Mouse (Mus musculus) neural tube, embryonic 13.5 days (tissue): ENCODE measurements around the gene Ppm1l. TPM values are rescaled to one million over a fixed set of nuclear protein-coding genes. Genes with fewer than 3 reads are reported as not detected.

Experiments
- ATAC-seq: fragments of 200-750 bp; cut with Nextera tagmentation; 2 replicates; pipeline ENCODE4 v1.8.0; 2017; ENCODE audit warnings: low read depth, mild to moderate bottlenecking, moderate TSS enrichment, moderate library complexity
- H3K27ac ChIP-seq: fragments of 300-500 bp; sonication (generic); replicated peaks from 2 replicates; pipeline ENCODE4 v1.5.1; 2015; ENCODE audit warnings: moderate library complexity, mild to moderate bottlenecking, inconsistent platforms
- H3K27me3 ChIP-seq: fragments of 300-500 bp; sonication (generic); 2 replicates; pipeline ENCODE4 v1.6.1; 2015; ENCODE audit warnings: mild to moderate bottlenecking, inconsistent platforms
- H3K36me3 ChIP-seq: fragments of 300-500 bp; sonication (generic); 2 replicates; pipeline ENCODE4 v1.6.1; 2015; ENCODE audit warnings: mild to moderate bottlenecking, inconsistent platforms
- H3K4me1 ChIP-seq: fragments of 300-500 bp; sonication (generic); replicated peaks from 2 replicates; pipeline ENCODE4 v1.6.1; 2015; ENCODE audit warnings: inconsistent platforms
- H3K4me2 ChIP-seq: fragments of 300-500 bp; sonication (generic); 2 replicates; pipeline ENCODE4 v1.6.1; 2015; ENCODE audit warnings: inconsistent platforms, mild to moderate bottlenecking, moderate library complexity
- H3K4me3 ChIP-seq: fragments of 300-500 bp; sonication (generic); 2 replicates; pipeline ENCODE4 v1.5.1; 2015; ENCODE audit warnings: mild to moderate bottlenecking, inconsistent platforms
- H3K9ac ChIP-seq: fragments of 300-500 bp; sonication (generic); 2 replicates; pipeline ENCODE4 v1.6.1; 2015; ENCODE audit warnings: moderate library complexity, mild to moderate bottlenecking, inconsistent platforms
- H3K9me3 ChIP-seq: fragments of 300-500 bp; sonication (generic); 2 replicates; pipeline ENCODE4 v1.6.1; 2016; ENCODE audit warnings: inconsistent platforms
- WGBS: fragments of 180-500 bp; shearing (Covaris S2); methylation state at CpG from one replicate; pipeline ENCODE4 v1.1.7; 2015; 5-methylcytosine and 5-hydroxymethylcytosine counted together
- polyA plus RNA-seq: library from polyadenylated mRNA; unstranded; fragments of >200 nt; fragmentation: Nextera tagmentation; extraction: Ambion mirVana; gene quantifications from 2 replicates; pipeline ENCODE4 v1.2.1, GENCODE M21; 2015

The Ppm1l gene
- polyA plus RNA-seq, result 22.1 and 24.9 TPM in 2 replicates

DNA sequence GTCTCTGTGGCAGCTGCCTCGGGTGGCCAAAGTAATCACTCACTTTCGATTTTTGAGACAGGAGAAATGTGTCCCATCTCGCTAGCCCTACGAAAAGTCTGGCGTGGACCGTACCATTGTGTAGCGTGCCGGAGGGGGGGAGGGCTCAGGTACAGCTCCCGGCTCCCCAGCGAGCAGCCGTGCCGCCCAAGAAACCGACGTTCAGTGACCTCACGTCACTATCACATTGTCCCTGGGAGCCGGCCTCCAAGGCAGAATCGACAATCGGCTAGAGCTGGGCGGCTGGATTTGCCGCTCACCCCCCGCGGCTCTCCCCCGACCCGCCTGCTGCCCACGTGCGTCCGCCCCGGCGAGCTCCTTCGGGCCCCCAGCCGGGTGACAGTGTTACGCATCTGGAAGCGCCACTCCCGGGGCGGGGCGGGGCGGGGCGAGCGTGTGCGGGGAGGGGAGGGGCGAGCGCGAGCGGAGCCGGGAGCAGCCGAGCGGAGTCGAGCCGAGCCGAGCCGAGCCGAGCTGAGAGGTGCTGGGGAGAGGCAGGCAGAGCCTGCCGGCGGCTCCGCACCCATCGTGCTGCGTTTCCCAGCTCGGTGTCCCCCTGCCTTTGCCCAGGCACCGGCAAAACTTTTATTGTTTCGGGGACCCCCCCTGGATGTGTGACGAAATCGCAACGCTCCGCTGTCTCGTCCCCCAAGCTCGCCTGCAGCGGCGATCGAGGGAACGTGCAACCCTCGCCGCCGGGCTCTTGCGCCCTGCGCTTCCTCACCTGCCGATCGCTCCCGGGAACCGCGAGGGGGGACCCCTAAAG is at the start of gene Ppm1l:
Gene Ppm1l (plus strand): TSS at position 471 of the 805 bp plus-strand sequence.
- Histone ChIP-seq H3K4me1 (peaks cover 41% of the 10 kb centered on the region), H3K4me3 (peak within 1 kb of the TSS; percentile 87), H3K9ac (peak within 1 kb of the TSS; percentile 92), H3K27ac (peak within 1 kb of the TSS; percentile 94), H3K27me3 (no peaks in the 10 kb centered on the region), H3K4me2 (peak within 1 kb of the TSS; percentile 100), H3K36me3 (no peaks in the 10 kb centered on the region), H3K9me3 (no peaks in the 10 kb centered on the region)
- peak; percentile 98 for ATAC-seq
- WGBS, result under 1% methylated on average over 68 of the region's 80 CpGs

- Histone ChIP-seq H3K4me3 (no peak overlapping the region), H3K9me3 (no peaks in the 10 kb centered on the region), H3K9ac (no peak overlapping the region), H3K27me3 (no peaks in the 10 kb centered on the region; the same call in 1 of the 2 replicates), H3K4me2 (no peak overlapping the region), H3K27ac (no peak overlapping the region), H3K36me3 (no peaks in the 10 kb centered on the region), H3K4me1 (peaks cover 8% of the 10 kb centered on the region)
- WGBS, result 80% methylated on average over 7 of the region's 7 CpGs
- ATAC-seq, result no peak
Measured at GRCm38 (mm10) chr3:69271812-69272211, 44.8 kb upstream of the Ppm1l start.

GRCm38 (mm10) chr3:69274018-69274663 is 42.5 kb upstream of the Ppm1l start:
- Histone ChIP-seq H3K36me3 (no peaks in the 10 kb centered on the region), H3K9me3 (no peaks in the 10 kb centered on the region; the same call in 1 of the 2 replicates), H3K4me2 (no peak overlapping the region), H3K9ac (no peak overlapping the region), H3K4me1 (peaks cover 8% of the 10 kb centered on the region), H3K27me3 (no peaks in the 10 kb centered on the region; the same call in 1 of the 2 replicates), H3K27ac (no peak overlapping the region), H3K4me3 (no peak overlapping the region)
- WGBS, result 87% methylated on average over 16 of the region's 16 CpGs
- peak; percentile 50; the same call in 1 of the 2 replicates for ATAC-seq

DNA sequence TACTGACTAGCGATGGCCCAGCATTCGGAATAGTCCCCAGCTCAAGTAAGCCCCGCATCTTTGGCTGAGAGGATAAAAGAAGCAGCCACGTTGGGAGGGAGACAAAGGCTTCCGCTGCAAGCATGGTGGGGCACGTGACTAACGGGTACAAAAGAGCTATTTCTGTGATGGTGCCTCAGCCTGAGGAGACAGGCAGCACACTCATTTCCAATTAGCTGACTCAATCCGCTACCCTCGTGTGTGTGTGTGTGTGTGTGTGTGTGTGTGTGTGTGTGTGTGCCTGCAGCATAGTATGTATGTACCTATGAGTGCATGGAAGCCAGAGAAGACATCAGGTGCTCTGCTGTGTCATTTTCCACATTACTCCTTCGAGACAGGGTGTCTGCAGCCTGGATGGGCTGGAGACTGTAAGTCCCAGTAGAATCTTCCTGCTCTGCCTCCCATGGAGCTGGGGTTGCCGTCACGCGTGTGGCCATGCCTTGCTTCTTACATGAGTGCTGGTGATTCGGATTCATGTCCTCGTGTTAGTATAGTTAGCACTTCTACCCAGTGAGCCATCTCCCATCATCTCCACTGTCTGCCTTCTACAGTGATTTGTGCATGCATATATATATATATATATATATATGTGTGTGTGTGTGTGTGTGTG is 41.9 kb upstream of the Ppm1l start:
- no peak overlapping the region for H3K9ac ChIP-seq

DNA sequence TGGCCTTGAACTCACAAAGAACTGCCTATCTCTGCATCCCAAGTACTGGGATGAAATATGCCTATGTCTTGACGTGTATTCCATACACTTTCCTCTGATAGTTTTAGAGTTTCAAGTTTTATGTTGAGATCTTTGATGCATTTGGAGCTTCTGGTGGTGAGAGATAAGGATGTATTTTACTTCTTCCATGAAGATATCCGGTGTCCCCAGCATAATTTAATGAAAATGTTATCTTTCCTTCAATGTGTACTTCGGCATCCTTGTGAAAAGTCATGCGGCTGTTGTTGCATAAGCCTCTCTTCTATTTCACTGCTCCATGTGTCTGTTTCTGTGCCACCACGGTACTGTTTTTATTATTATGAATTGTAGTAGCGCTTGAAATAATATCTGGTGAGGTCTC is 38.0 kb upstream of the Ppm1l start:
- H3K4me2 ChIP-seq, result no peak overlapping the region
- H3K27me3 ChIP-seq, result no peaks in the 10 kb centered on the region; the same call in 1 of the 2 replicates
- ATAC-seq, result no peak
- no peak overlapping the region for H3K4me3 ChIP-seq
- WGBS, result 94% methylated on average over 6 of the region's 6 CpGs
- H3K9ac ChIP-seq, result no peak overlapping the region
- H3K36me3 ChIP-seq, result no peaks in the 10 kb centered on the region
- H3K9me3 ChIP-seq, result no peaks in the 10 kb centered on the region; the same call in 1 of the 2 replicates
- H3K4me1 ChIP-seq, result peaks cover 14% of the 10 kb centered on the region
- H3K27ac ChIP-seq, result no peak overlapping the region

More for the DNA sequence above, 41.9 kb upstream of the Ppm1l start:
- WGBS, result 51% methylated on average over 15 of the region's 15 CpGs
- Histone ChIP-seq H3K4me2 (no peak overlapping the region), H3K4me3 (no peak overlapping the region), H3K36me3 (no peaks in the 10 kb centered on the region), H3K9me3 (no peaks in the 10 kb centered on the region; the same call in 1 of the 2 replicates), H3K27ac (no peak overlapping the region), H3K27me3 (no peaks in the 10 kb centered on the region; the same call in 1 of the 2 replicates), H3K4me1 (peaks cover 8% of the 10 kb centered on the region)
- ATAC-seq, result peak; percentile 74

GRCm38 (mm10) chr3:69282406-69282805 is 34.3 kb upstream of the Ppm1l start:
- Histone ChIP-seq H3K9me3 (no peaks in the 10 kb centered on the region; the same call in 1 of the 2 replicates), H3K4me3 (no peak overlapping the region), H3K9ac (no peak overlapping the region), H3K36me3 (no peaks in the 10 kb centered on the region), H3K4me2 (no peak overlapping the region), H3K27ac (no peak overlapping the region), H3K27me3 (no peaks in the 10 kb centered on the region), H3K4me1 (peaks cover 9% of the 10 kb centered on the region)
- 78% methylated on average over 9 of the region's 9 CpGs for WGBS
- no peak for ATAC-seq

DNA sequence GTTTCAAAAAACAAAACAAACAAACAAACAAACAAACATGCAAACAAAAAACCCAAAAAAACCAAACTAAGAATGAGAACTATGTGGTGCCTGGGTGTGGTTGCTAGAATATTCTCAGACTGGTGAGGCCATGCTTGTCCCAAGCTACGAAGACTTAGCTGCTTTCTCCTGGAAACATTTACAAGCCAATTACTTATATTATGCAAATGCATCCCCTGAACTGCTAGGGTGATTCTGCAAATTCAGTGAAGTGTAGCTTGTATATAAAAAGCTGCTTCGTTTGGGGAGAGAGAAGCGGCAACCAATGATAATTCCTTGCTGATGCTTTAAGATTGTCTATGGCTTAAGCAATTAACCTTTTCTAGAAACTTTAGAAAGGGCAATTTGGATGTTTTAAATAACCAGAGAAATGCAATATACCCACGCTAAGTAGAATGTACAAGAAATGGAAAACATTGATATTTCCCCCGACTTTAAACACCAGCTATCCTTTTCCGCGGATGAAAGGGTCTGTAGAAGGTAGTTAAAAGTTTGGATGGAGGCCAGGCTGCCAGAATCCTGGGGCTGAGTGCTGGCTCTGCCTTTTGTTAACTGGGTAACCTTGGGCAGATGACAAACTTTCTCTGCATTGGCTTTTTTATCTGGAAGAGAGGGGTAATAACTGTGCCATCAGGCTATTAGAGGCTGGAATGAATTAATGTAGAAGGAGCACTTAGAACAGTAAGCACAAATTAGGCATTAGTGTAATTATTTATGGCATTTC is 33.4 kb upstream of the Ppm1l start:
- peak; percentile 63 for ATAC-seq
- H3K36me3 ChIP-seq, result no peaks in the 10 kb centered on the region
- H3K4me3 ChIP-seq, result no peak overlapping the region
- H3K9me3 ChIP-seq, result no peaks in the 10 kb centered on the region
- H3K27me3 ChIP-seq, result no peaks in the 10 kb centered on the region
- H3K4me1 ChIP-seq, result peaks cover 9% of the 10 kb centered on the region
- H3K9ac ChIP-seq, result no peak overlapping the region
- H3K4me2 ChIP-seq, result no peak overlapping the region
- no peak overlapping the region for H3K27ac ChIP-seq
- 49% methylated on average over 7 of the region's 7 CpGs for WGBS

- Histone ChIP-seq H3K9me3 (no peaks in the 10 kb centered on the region), H3K9ac (no peak overlapping the region), H3K27ac (peak overlapping the region; percentile 24; the same call in 1 of the 2 replicates), H3K4me1 (peaks cover 14% of the 10 kb centered on the region), H3K4me2 (peak overlapping the region; percentile 9), H3K4me3 (no peak overlapping the region), H3K36me3 (no peaks in the 10 kb centered on the region), H3K27me3 (no peaks in the 10 kb centered on the region)
- WGBS, result 51% methylated on average over 14 of the region's 14 CpGs
- ATAC-seq, result peak; percentile 77
Measured at GRCm38 (mm10) chr3:69289833-69290232, 26.8 kb upstream of the Ppm1l start.

GRCm38 (mm10) chr3:69290294-69290693 is 26.4 kb upstream of the Ppm1l start:
- Histone ChIP-seq H3K27ac (peak overlapping the region; percentile 24; the same call in 1 of the 2 replicates), H3K4me3 (no peak overlapping the region)

DNA sequence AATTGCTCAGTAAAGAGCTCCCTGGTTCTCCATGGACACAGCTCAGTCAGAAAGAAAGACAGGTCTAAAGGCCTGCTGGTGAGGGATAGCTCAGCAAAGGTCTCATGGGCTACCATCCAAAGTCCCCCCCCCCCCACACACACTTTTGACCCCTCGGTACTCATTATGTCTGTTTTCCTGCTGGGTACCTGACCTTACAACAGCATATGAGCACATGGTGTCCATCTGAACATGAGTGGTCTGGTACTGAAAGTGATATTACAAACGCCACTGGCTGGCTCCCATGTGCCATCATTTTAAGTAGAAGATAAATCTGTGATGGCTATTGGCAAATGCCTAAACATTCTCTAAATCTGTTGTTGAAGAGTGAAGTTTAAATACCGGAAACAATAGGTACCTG is 25.8 kb upstream of the Ppm1l start:
- 82% methylated on average over 3 of the region's 3 CpGs for WGBS
- no peak overlapping the region for H3K9ac ChIP-seq
- peaks cover 14% of the 10 kb centered on the region for H3K4me1 ChIP-seq
- no peak overlapping the region for H3K4me3 ChIP-seq
- no peaks in the 10 kb centered on the region for H3K36me3 ChIP-seq
- peak; percentile 6; the same call in 1 of the 2 replicates for ATAC-seq
- H3K27me3 ChIP-seq, result no peaks in the 10 kb centered on the region
- H3K9me3 ChIP-seq, result no peaks in the 10 kb centered on the region
- H3K27ac ChIP-seq, result peak overlapping the region; percentile 24; the same call in 1 of the 2 replicates
- no peak overlapping the region for H3K4me2 ChIP-seq

More at GRCm38 (mm10) chr3:69290294-69290693, 26.4 kb upstream of the Ppm1l start:
- no peaks in the 10 kb centered on the region for H3K36me3 ChIP-seq
- H3K4me2 ChIP-seq, result peak overlapping the region; percentile 9
- no peaks in the 10 kb centered on the region for H3K9me3 ChIP-seq
- WGBS, result 46% methylated on average over 7 of the region's 7 CpGs
- H3K9ac ChIP-seq, result no peak overlapping the region
- ATAC-seq, result peak; percentile 94
- peaks cover 14% of the 10 kb centered on the region for H3K4me1 ChIP-seq
- no peaks in the 10 kb centered on the region for H3K27me3 ChIP-seq

DNA sequence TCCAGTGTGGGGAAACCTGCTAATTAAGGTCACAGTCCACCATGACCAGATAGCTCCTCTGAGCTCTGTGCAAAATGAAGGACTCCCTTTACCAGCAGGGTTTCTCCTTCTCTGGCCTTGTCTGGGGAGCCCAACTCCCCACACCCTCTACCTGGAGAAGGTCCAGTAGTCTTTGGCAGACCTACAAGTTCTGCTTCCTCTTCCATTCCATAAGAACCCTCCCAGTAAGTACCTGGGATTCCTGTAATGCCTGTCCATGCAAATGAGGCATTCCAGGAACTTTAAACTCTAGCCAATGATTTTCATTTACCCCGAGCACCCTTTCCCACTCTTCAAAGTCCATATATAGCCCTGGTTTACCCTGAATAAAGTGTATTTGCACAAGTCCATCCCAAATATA is 24.0 kb upstream of the Ppm1l start:
- WGBS, result 89% methylated on average over 1 of the region's 1 CpGs
- no peaks in the 10 kb centered on the region for H3K9me3 ChIP-seq
- H3K4me2 ChIP-seq, result no peak overlapping the region
- no peak for ATAC-seq
- H3K4me3 ChIP-seq, result no peak overlapping the region
- no peak overlapping the region for H3K9ac ChIP-seq
- H3K36me3 ChIP-seq, result no peaks in the 10 kb centered on the region
- H3K27ac ChIP-seq, result no peak overlapping the region
- peaks cover 14% of the 10 kb centered on the region for H3K4me1 ChIP-seq
- no peaks in the 10 kb centered on the region for H3K27me3 ChIP-seq
